Comparison of ENCODE assay signal across 15 mouse cellular contexts in the genomic region with DNA sequence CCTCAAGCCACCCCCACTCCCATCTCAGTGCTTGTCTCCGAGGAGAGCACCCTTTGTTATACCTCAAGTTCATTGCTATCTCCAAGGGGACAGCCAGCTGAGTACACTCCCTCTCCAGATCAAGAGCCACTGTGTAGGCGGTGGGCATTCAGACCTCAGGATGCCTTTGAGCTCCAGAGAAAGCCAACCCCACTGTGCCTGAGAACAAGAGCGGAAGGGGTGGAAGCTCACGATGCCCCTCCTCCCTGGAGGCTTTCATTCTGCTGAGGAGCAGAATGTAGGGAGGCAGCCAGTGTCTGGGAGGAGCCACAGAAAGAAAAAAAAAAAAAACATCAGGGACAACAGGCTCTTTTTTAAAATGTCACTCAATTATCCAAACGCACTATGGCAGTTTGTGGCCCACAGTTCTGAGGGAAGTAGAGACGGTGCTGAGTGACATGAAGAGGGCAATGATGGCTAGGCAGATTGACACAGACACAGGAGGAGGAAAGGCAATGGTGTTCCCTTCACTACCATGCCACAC.
DNase-seq lines count a peak whose midpoint lies in the region.
"Had no signal": no experiment of that assay in that cellular context is flagged by ENCODE, and none has a peak within 500 bp of the region (broad histone marks: within the 10 kb centered on the region; RNA-seq: fewer than 3 reads in every experiment).

No protein-coding gene starts in this region.

- intact Hi-C loops in heart, postnatal 14 days (cut with DNase I) = no loop called here

- DNase-seq in heart, adult 11 months = peak; percentile 49
- no peak for DNase-seq in heart, postnatal 14 days
- DNase-seq in lung, postnatal 10 days = peak; percentile 30
- DNase-seq in lung, postnatal 36 days = no peak
- peak; percentile 37 for DNase-seq in ES-CJ7 (ENCODE audit: low read depth, low spot score)
- peak; percentile 27 for DNase-seq in Muller cell, postnatal 12 days (ENCODE audit: inconsistent ontology term)
- no peak for DNase-seq in left cerebral cortex, adult 8-10 months (ENCODE audit: low spot score in 2 of 2)
- no peak for DNase-seq in cerebellum, adult 11 months
- DNase-seq: adrenal gland, postnatal 25 days; cerebellum, adult 18-20 months; cerebellum, postnatal 14 days; gastrocnemius, postnatal 10 days; kidney, adult 11 months; layer of hippocampus, adult 9-11 months; lung, postnatal 14 days had no signal

Comparison
In these comparisons a context has a peak if more than half of its experiments do, and no peak if none do; other contexts are left out.
1. DNase-seq: peak in heart, adult 11 months (single experiment), lung, postnatal 10 days (single experiment), ES-CJ7 (single experiment) and Muller cell, postnatal 12 days (single experiment); none in heart, postnatal 14 days (0 of 2), lung, postnatal 36 days (single experiment), left cerebral cortex, adult 8-10 months (0 of 2) and cerebellum, adult 11 months (single experiment).